Mouse (Mus musculus): ENCODE data around the gene Pard3b.

The Pard3b gene

GRCm38 (mm10) chr1:62449193-62449875 lies 810.7 kb downstream of the Pard3b start:
- no peak for DNase-seq (ENCODE audit: low read depth, low spot score)

- DNase-seq (ENCODE audit: low read depth, low spot score): no peak
Measured at GRCm38 (mm10) chr1:62465536-62465935, 826.9 kb downstream of the Pard3b start.

DNA sequence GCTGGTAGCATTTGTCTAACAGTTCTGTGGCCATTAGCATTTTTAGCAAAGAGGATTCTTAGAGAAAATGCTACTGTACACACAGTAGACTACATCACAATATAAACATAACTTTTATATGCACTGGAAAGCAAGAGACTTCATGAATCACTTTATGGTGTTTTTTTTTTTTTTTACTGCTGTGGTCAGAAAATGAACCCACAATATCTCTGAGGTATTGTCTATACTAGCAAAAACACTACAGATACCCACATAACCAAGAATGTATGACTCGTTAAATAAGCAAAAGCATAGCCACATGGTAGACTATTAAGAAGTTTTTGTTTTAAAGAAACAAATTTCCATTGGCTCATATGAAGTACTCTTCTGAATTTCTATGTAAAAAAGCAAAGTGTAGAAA lies 827.9 kb downstream of the Pard3b start:
- no peak for DNase-seq (ENCODE audit: low read depth, low spot score)

GRCm38 (mm10) chr1:62483059-62483458 lies 844.4 kb downstream of the Pard3b start:
- DNase-seq (ENCODE audit: low read depth, low spot score): no peak

GRCm38 (mm10) chr1:62488871-62489270 lies 850.2 kb downstream of the Pard3b start:
- DNase-seq (ENCODE audit: low read depth, low spot score): no peak

DNA sequence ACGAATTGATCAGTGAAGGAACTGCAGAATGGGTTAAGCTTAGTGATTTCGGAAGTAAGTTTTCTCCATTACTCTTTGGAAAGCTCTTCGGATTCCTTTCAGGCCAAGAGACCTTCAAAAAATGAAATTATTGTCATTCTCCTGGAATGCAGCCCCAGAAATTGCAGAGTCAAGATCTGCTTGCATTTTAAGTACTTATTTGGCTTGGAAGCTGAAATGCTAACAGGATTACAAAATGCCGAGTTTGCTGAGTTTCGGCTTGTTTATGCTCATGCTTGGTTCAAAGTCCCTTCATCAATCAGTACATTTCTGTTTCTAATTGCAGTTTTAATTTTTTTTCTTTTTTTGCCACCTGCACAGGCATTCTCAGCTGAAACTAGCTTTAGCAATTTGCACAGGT lies 860.5 kb downstream of the Pard3b start:
- no peak for DNase-seq (ENCODE audit: low read depth, low spot score)

GRCm38 (mm10) chr1:62510501-62510900 lies 871.9 kb downstream of the Pard3b start:
- DNase-seq (ENCODE audit: low read depth, low spot score): no peak

DNA sequence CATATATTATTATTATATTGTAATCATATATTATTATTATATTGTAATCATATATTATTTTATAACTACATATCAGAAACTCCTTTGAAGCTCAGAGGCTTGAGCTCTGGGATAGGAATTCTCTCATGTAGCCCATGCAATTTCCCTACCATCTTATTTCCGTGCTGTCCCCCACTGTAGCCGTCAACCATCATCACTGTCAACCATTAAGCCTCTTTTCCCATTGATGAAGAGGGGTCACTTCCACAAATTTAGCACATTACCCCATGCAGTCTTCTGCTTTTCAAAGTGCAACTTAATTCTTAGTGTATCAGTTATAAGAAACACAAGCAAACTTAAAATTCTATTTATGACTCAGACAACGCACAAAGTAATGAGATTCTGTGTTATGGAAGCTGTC lies 873.1 kb downstream of the Pard3b start:
- DNase-seq (ENCODE audit: low read depth, low spot score): no peak

- no peak for DNase-seq (ENCODE audit: low read depth, low spot score)
Measured at GRCm38 (mm10) chr1:62518621-62519213, 880.1 kb downstream of the Pard3b start.

GRCm38 (mm10) chr1:62521368-62521767 lies 882.7 kb downstream of the Pard3b start:
- DNase-seq (ENCODE audit: low read depth, low spot score): no peak

- DNase-seq (ENCODE audit: low read depth, low spot score): no peak
Measured at GRCm38 (mm10) chr1:62522761-62523160, 884.1 kb downstream of the Pard3b start.

GRCm38 (mm10) chr1:62527788-62528187 lies 889.2 kb downstream of the Pard3b start:
- DNase-seq (ENCODE audit: low read depth, low spot score): no peak

DNA sequence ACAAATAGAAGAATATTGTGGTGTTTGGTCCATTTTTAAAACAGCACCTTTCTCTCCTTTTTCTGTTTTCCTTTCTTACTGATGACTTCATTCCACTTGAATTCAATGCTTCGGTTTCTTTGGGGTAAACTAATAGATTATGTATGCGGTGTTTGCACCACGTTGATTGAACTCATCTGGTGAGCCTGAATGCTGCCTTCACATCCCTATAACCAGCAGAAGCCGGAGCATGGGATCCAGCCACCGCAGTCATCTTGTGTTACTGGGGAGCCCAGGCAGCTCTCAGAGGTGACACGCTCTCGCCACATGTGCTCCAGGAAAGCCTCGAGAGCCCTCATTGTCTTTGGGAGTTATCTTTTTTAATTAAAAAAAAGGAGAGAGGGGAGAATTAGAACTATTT lies 891.3 kb downstream of the Pard3b start:
- DNase-seq (ENCODE audit: low read depth, low spot score): no peak

- DNase-seq (ENCODE audit: low read depth, low spot score): no peak
Measured at GRCm38 (mm10) chr1:62532426-62533126, 894.0 kb downstream of the Pard3b start.

DNA sequence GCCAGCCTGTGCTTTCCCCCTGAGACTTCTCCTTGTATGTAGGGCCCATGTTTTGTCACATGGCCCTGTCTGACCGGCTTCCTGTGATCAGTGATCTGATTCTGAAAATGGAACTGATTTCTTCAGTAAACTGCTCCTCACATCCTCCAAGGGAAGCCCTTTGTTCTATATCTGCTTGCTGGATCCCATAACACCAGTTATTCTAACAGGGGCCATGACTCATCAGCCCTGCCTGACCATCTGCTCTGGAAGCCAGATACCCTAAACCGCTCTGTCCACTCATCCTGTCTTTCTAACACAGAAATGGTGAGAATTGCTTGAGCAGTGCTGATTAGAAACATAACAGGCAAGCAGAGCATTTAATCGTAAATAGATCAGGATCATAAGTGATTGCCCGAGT lies 910.3 kb downstream of the Pard3b start:
- DNase-seq (ENCODE audit: low read depth, low spot score): no peak

DNA sequence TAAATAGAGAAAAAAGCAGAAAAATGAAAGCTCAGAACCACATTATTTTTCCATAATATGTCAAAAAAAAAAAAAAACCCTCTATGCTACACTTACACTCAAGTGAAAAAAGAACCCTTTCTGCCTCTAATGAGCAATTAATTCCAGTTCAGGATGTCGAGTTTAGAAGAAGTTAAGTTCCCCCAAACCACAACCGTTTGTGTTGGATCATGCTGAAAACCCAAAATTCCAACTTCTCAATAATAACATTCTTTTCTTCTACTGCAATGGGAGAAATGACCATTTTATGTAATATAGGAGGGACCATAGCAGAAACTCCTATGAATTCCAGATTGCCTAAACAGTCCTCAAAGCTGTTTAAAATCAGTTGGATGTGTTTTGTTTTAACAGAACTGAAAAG lies 911.9 kb downstream of the Pard3b start:
- DNase-seq (ENCODE audit: low read depth, low spot score): no peak

GRCm38 (mm10) chr1:62551516-62551915 lies 912.9 kb downstream of the Pard3b start:
- DNase-seq (ENCODE audit: low read depth, low spot score): no peak

- no peak for DNase-seq (ENCODE audit: low read depth, low spot score)
Measured at GRCm38 (mm10) chr1:62555838-62556237, 917.2 kb downstream of the Pard3b start.

GRCm38 (mm10) chr1:62562987-62563386 lies 924.4 kb downstream of the Pard3b start:
- DNase-seq (ENCODE audit: low read depth, low spot score): no peak

DNA sequence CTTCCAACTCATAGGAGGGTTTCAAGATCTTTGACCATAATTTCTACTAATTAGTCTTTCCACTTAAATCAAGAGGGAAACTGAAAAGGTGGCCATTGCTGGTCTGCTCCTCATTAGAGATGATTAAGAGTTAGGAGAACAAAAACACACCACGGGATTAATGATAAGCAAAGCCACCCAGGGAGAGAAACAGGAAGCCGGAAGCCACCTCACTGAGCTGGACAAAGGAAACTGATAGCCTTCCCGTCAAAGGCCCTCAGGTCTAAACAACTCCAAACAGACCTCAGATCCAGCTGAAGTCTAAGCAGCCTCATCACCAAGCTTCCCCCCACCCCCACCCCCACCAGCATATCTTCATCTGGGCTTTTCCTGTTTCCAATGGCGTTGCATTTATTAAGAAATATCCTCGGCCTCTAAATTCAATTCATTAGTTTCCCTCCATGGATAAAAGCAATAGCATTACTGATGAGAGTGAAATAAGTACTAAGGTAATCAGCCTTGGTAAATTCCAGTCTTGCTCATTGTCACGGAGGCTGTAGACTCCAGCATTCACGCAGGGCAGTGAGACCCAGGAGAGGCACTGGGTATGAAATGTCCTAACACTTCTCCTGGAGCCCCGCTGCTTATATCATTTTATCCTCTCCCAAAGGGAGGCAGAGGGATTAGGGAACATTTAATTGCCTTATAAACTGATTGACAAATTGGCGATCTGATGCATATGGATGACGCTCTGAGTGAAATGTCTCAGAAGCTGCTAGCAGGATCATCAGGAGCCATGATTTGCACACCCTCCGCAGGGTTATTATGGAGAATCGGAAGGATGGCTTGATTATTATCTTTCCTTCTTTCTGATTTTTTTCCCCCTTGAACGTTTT lies 925.9 kb downstream of the Pard3b start:
- DNase-seq (ENCODE audit: low read depth, low spot score): no peak

DNA sequence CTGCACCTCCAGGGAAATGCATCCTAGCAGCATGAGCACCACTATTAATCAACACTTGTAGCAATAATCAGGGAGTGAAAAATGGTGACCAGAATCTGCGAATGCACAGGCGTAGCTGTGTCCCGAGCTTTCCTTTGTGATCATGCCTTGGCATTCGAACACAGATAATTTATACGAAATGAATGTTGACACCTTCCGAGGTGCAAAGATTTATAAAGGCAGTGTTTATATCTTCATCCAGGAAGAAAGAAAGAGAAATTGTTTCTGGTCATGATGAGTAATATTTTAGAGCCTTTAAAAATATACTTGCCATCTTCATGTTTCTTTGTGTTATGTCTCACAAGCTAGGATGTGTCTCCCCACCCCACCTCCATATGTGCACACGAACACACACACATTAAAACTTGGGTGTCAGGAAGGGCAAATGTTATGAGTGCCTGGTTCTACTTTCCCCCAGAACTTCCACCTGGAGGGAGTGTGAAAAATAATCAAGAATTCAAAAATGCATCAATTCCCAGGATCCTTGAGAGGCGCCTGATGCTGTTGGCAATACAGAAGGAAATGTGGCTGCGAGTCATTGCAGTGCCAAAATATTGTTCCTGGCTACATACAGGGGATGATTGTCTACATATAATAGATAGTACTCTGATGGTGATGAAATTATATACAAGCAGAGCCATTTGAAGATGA lies 926.6 kb downstream of the Pard3b start:
- DNase-seq (ENCODE audit: low read depth, low spot score): no peak

Data from retina, postnatal 7 days (tissue).